Mouse (Mus musculus): ENCODE data around the gene Tbr1. TPM values are rescaled to one million over a fixed set of nuclear protein-coding genes. Genes with fewer than 3 reads are reported as not detected.
A peak's percentile ranks its signal among the peaks of the same experiment; 100 is the strongest.

Tbr1 gene
- polyA plus RNA-seq, 1 experiment from 2014 or later: not detected

DNA sequence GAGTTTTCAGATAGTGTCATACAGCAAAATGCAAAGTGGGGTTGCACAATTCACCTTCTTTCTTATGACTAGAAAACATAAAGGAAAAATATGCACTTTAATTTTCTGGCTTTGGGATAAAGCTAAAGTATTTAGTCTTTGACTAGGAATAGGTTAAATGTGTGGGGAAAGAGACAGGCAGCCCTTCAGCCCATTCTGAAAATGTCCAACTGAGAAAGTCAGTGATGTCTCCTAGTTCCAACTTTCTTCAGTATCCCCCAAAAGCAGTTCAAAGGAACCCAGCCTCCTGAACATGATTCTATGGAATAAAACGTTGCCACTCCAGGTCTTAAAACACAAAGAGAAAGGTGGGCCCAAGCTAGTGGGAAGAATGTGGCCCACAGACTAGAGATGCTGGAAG, 6.7 kb downstream of the Tbr1 start:
- H3K36me3 ChIP-seq (ENCODE audit: control insufficient read depth, insufficient read depth): no peaks in the 10 kb centered on the region
- H3K4me2 ChIP-seq (ENCODE audit: low read depth, low read length): no peak overlapping the region
- H3K9ac ChIP-seq (ENCODE audit: low read depth, low read length): no peak overlapping the region
- no peak for ATAC-seq (ENCODE audit: low read depth)
- H3K27me3 ChIP-seq (ENCODE audit: control insufficient read depth, insufficient read depth, low read depth, low read length): peaks cover 94% of the 10 kb centered on the region
- no peak overlapping the region for H3K27ac ChIP-seq (ENCODE audit: low read length)
- no peak overlapping the region for H3K4me3 ChIP-seq (ENCODE audit: low read depth, low read length)
- WGBS (ENCODE audit: insufficient replicate concordance): 0% methylated on average over 1 of the region's 1 CpGs
- H3K9me3 ChIP-seq (replicated peaks; ENCODE audit: control insufficient read depth, low read length): no peaks in the 10 kb centered on the region
- H3K4me1 ChIP-seq (ENCODE audit: control insufficient read depth, low read depth, low read length): no peaks in the 10 kb centered on the region; the same call in none of the 2 replicates

DNA sequence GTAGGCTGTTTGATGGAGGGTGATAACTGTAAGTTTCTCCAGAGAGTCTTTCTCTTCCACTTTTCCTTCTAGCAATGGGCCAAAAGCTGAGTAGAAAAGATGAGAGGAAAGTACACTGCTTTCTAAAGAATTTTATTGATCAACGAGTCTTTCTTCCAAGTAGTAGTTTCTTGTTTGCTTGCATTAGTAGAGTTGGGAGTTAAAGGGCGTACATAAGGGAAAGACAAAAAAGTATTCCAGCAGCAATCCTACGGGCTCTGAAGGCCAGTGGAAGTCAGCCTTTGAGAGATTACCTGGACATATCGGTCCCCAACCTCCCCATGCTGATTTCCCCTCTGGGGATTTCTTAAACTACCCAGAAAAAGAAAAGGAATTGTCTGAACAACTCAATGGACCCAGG, 8.0 kb downstream of the Tbr1 start:
- H3K4me2 ChIP-seq (ENCODE audit: low read depth, low read length): no peak overlapping the region
- peaks cover 8% of the 10 kb centered on the region for H3K4me1 ChIP-seq (ENCODE audit: control insufficient read depth, low read depth, low read length)
- no peak overlapping the region for H3K4me3 ChIP-seq (ENCODE audit: low read depth, low read length)
- H3K9ac ChIP-seq (ENCODE audit: low read depth, low read length): no peak overlapping the region
- H3K27ac ChIP-seq (ENCODE audit: low read length): no peak overlapping the region
- peaks cover 94% of the 10 kb centered on the region for H3K27me3 ChIP-seq (ENCODE audit: control insufficient read depth, insufficient read depth, low read depth, low read length)
- 29% methylated on average over 4 of the region's 4 CpGs for WGBS (ENCODE audit: insufficient replicate concordance)
- no peaks in the 10 kb centered on the region for H3K36me3 ChIP-seq (ENCODE audit: control insufficient read depth, insufficient read depth)
- ATAC-seq (ENCODE audit: low read depth): no peak
- H3K9me3 ChIP-seq (replicated peaks; ENCODE audit: control insufficient read depth, low read length): no peaks in the 10 kb centered on the region

DNA sequence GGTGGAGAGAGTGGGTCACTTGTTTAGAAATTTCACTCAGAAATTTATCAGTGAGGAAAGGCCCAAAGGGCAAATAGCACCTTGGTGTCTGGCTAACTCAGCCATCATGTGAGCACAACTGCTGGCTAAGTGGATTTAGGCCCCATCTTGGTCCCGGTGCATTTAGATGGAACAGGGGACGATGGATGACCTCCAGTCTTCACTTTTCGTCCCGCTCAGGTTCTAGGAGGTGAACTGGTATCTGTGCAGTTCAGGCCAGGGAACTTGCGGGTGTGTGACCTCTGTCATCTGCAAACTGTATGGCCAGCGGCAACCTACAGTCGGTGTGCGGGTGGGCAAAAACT, 8.4 kb downstream of the Tbr1 start:
- Histone ChIP-seq H3K4me1 (ENCODE audit: control insufficient read depth, low read depth, low read length) (peaks cover 8% of the 10 kb centered on the region), H3K9ac (ENCODE audit: low read depth, low read length) (no peak overlapping the region), H3K27ac (ENCODE audit: low read length) (no peak overlapping the region), H3K27me3 (ENCODE audit: control insufficient read depth, insufficient read depth, low read depth, low read length) (peaks cover 94% of the 10 kb centered on the region), H3K9me3 (replicated peaks; ENCODE audit: control insufficient read depth, low read length) (no peaks in the 10 kb centered on the region), H3K4me3 (ENCODE audit: low read depth, low read length) (no peak overlapping the region), H3K36me3 (ENCODE audit: control insufficient read depth, insufficient read depth) (no peaks in the 10 kb centered on the region), H3K4me2 (ENCODE audit: low read depth, low read length) (peak overlapping the region; percentile 57; the same call in 1 of the 2 replicates)
- WGBS (ENCODE audit: insufficient replicate concordance): 6% methylated on average over 8 of the region's 8 CpGs
- no peak for ATAC-seq (ENCODE audit: low read depth)

DNA sequence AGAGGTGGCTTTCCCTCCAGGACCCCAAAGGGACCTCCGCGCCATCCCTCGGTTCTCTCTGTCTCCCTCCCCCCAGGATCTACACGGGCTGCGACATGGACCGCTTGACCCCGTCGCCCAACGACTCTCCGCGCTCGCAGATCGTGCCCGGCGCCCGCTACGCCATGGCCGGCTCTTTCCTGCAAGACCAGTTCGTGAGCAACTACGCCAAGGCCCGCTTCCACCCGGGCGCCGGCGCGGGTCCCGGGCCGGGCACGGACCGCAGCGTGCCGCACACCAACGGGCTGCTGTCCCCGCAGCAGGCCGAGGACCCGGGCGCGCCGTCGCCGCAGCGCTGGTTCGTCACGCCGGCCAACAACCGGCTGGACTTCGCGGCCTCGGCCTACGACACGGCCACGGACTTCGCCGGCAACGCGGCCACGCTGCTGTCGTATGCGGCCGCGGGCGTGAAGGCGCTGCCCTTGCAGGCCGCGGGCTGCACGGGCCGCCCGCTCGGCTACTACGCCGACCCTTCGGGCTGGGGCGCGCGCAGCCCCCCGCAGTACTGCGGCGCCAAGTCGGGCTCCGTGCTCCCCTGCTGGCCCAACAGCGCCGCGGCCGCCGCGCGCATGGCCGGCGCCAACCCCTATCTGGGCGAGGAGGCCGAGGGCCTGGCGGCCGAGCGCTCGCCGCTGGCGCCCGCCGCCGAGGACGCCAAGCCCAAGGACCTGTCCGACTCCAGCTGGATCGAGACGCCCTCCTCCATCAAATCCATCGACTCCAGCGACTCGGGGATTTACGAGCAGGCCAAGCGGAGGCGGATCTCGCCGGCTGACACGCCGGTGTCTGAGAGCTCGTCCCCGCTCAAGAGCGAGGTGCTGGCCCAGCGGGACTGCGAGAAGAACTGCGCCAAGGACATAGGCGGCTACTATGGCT, 9.0 kb downstream of the Tbr1 start:
- ATAC-seq (ENCODE audit: low read depth): peak; percentile 48
- H3K4me3 ChIP-seq (ENCODE audit: low read depth, low read length): peak overlapping the region; percentile 49
- peaks cover 93% of the 10 kb centered on the region for H3K27me3 ChIP-seq (ENCODE audit: control insufficient read depth, insufficient read depth, low read depth, low read length)
- peak overlapping the region; percentile 57 for H3K4me2 ChIP-seq (ENCODE audit: low read depth, low read length)
- H3K9ac ChIP-seq (ENCODE audit: low read depth, low read length): no peak overlapping the region
- no peaks in the 10 kb centered on the region for H3K9me3 ChIP-seq (replicated peaks; ENCODE audit: control insufficient read depth, low read length)
- no peak overlapping the region for H3K27ac ChIP-seq (ENCODE audit: low read length)
- H3K4me1 ChIP-seq (ENCODE audit: control insufficient read depth, low read depth, low read length): peaks cover 8% of the 10 kb centered on the region
- no peaks in the 10 kb centered on the region for H3K36me3 ChIP-seq (ENCODE audit: control insufficient read depth, insufficient read depth)
- under 1% methylated on average over 107 of the region's 121 CpGs for WGBS (ENCODE audit: insufficient replicate concordance)

DNA sequence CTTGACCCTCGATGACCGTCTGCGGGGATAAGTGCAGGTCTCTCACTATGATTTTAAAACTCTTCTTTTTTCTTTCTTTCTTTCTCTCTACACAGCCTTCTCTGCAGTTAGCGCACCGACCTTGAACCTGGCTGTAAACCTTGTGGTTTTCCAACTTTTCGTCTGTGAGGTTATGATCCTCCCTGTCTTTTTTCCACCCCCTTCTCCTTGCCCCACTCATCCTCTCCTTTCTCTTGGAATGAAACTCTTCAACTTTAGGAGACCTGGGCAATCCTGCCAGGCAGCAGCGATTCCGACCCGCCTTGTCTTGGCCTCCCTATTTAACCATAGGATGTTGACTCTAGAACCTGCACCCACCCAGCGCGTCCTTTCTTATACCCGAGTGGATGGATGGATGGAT, 9.8 kb downstream of the Tbr1 start:
- Histone ChIP-seq H3K9me3 (replicated peaks; ENCODE audit: control insufficient read depth, low read length) (no peaks in the 10 kb centered on the region), H3K4me3 (ENCODE audit: low read depth, low read length) (peak overlapping the region; percentile 49), H3K9ac (ENCODE audit: low read depth, low read length) (no peak overlapping the region), H3K4me2 (ENCODE audit: low read depth, low read length) (peak overlapping the region; percentile 57), H3K27ac (ENCODE audit: low read length) (no peak overlapping the region), H3K36me3 (ENCODE audit: control insufficient read depth, insufficient read depth) (no peaks in the 10 kb centered on the region), H3K4me1 (ENCODE audit: control insufficient read depth, low read depth, low read length) (peaks cover 8% of the 10 kb centered on the region), H3K27me3 (ENCODE audit: control insufficient read depth, insufficient read depth, low read depth, low read length) (peaks cover 89% of the 10 kb centered on the region)
- WGBS (ENCODE audit: insufficient replicate concordance): 4% methylated on average over 12 of the region's 12 CpGs
- no peak for ATAC-seq (ENCODE audit: low read depth)

DNA sequence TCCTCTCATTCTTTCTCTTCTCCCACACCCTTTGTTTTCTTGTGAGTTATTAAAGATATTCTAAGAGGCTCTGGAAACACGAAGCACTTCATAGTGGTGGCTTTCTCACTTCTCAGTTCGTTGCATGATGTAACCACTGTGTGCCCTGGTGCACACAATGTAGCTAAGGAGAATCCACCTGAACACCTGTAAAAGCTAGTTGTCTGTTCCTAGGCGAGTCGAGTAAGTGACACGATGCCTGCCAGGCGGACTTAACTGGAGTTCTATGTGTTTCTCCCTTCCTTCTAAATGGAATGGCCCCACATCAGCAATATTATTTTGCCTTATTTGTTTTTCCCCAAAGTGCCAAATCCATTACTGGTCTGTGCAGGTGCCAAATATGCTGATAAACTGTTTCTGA, 10.4 kb downstream of the Tbr1 start:
- H3K4me1 ChIP-seq (ENCODE audit: control insufficient read depth, low read depth, low read length): peaks cover 8% of the 10 kb centered on the region
- H3K27me3 ChIP-seq (ENCODE audit: control insufficient read depth, insufficient read depth, low read depth, low read length): peaks cover 89% of the 10 kb centered on the region
- no peak overlapping the region for H3K4me2 ChIP-seq (ENCODE audit: low read depth, low read length)
- H3K27ac ChIP-seq (ENCODE audit: low read length): no peak overlapping the region
- H3K4me3 ChIP-seq (ENCODE audit: low read depth, low read length): no peak overlapping the region
- no peaks in the 10 kb centered on the region for H3K9me3 ChIP-seq (replicated peaks; ENCODE audit: control insufficient read depth, low read length)
- WGBS (ENCODE audit: insufficient replicate concordance): 4% methylated on average over 6 of the region's 6 CpGs
- no peak for ATAC-seq (ENCODE audit: low read depth)
- H3K36me3 ChIP-seq (ENCODE audit: control insufficient read depth, insufficient read depth): no peaks in the 10 kb centered on the region
- H3K9ac ChIP-seq (ENCODE audit: low read depth, low read length): no peak overlapping the region

DNA sequence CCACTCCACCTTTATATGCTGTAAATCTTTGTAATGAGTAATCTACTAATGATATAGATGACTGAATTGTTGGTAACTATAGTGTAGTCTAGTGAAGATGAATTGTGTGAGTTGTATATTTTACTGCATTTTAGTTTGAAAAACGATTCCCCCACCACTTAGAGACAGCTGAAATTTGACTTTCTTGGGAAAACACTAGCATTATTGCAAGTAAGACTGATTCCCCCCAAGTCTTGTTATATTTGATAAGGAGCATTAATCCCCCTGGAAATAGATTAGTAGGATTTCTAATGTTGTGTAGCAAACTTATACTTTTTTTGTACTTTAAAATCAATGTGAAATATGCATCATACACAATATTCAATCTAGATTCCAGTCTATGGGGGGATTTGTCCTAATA, 10.8 kb downstream of the Tbr1 start:
- no peak overlapping the region for H3K27ac ChIP-seq (ENCODE audit: low read length)
- H3K9ac ChIP-seq (ENCODE audit: low read depth, low read length): no peak overlapping the region
- H3K4me2 ChIP-seq (ENCODE audit: low read depth, low read length): no peak overlapping the region
- H3K9me3 ChIP-seq (replicated peaks; ENCODE audit: control insufficient read depth, low read length): no peaks in the 10 kb centered on the region
- H3K27me3 ChIP-seq (ENCODE audit: control insufficient read depth, insufficient read depth, low read depth, low read length): peaks cover 85% of the 10 kb centered on the region
- no peak for ATAC-seq (ENCODE audit: low read depth)
- 9% methylated on average over 1 of the region's 1 CpGs for WGBS (ENCODE audit: insufficient replicate concordance)
- H3K36me3 ChIP-seq (ENCODE audit: control insufficient read depth, insufficient read depth): no peaks in the 10 kb centered on the region
- peaks cover 8% of the 10 kb centered on the region for H3K4me1 ChIP-seq (ENCODE audit: control insufficient read depth, low read depth, low read length)
- no peak overlapping the region for H3K4me3 ChIP-seq (ENCODE audit: low read depth, low read length)

DNA sequence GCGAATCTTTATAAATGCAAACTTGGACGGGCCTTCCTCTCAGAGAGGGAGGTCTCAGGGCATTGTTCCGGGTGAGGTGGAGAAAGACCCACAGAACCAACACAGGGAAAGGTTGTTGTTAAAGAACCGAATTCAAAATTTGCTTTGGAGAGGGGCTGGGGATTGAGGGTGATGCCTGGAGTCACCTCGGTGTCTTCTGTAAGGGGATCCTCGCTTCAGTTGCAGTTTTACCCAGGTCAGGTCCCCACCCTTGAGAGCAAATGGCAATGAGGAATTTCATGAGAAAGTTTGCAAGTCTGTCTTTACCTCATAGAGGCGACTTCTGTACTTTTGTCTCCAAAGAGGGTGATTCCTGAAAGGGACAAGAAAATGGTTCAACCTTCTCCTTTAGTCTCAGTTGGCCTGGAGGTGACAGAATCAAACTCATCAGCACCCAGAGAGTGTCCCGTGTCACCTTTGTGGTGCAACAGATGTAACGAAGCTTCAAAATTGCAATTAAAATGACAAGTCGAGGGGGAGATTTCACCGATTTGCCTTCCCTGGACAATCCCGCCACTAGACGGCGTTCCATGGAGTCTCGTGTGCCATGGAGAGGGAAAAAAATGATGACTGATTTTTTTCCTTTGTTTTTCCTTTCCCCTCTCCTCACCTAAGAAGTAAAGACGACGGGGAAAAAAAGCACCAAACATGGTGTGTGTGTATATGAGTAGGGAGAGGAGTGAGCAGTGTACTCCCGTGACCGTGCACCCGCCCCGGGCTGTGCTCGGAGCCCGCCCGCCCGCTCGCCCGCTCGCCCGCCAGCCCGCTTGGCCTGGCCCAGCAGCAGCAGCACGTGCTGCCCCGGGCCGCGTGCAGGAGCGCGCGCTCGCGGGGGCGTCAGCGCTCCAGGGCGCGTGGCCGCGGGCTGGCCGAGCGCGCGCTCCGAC, 12.1 kb downstream of the Tbr1 start:
- Histone ChIP-seq H3K9me3 (replicated peaks; ENCODE audit: control insufficient read depth, low read length) (no peaks in the 10 kb centered on the region), H3K4me1 (ENCODE audit: control insufficient read depth, low read depth, low read length) (peaks cover 8% of the 10 kb centered on the region), H3K27ac (ENCODE audit: low read length) (no peak overlapping the region), H3K4me2 (ENCODE audit: low read depth, low read length) (peak overlapping the region; percentile 64), H3K9ac (ENCODE audit: low read depth, low read length) (no peak overlapping the region), H3K27me3 (ENCODE audit: control insufficient read depth, insufficient read depth, low read depth, low read length) (peaks cover 72% of the 10 kb centered on the region), H3K36me3 (ENCODE audit: control insufficient read depth, insufficient read depth) (no peaks in the 10 kb centered on the region), H3K4me3 (ENCODE audit: low read depth, low read length) (peak overlapping the region; percentile 47)
- 3% methylated on average over 49 of the region's 50 CpGs for WGBS (ENCODE audit: insufficient replicate concordance)
- ATAC-seq (ENCODE audit: low read depth): 0 out of 2 replicates have a peak, but pooled peaks have one; percentile 16
